Mouse (Mus musculus) G1E (cell line): ENCODE measurements around the gene Slc35b1.

Experiments
- CTCF ChIP-seq: IDR thresholded peaks from 2 replicates; pipeline ENCODE4 v1.5.1; 2012; ENCODE audit warnings: low read depth, low read length, inconsistent platforms, mixed read lengths
- GATA1 ChIP-seq: IDR thresholded peaks from 2 replicates; pipeline ENCODE4 v1.6.1; 2012; ENCODE audit warnings: borderline replicate concordance, low read length, inconsistent platforms, mixed read lengths
- GATA2 ChIP-seq: IDR thresholded peaks from 2 replicates; pipeline ENCODE4 v1.6.1; 2012; ENCODE audit warnings: low read depth, low read length, inconsistent platforms, borderline replicate concordance
- TAL1 ChIP-seq: conservative IDR thresholded peaks from 2 replicates; pipeline ENCODE4 v1.6.1; 2012; ENCODE audit warnings: low read depth, low read length, inconsistent platforms, mixed read lengths

- TF ChIP-seq CTCF, result no peak
- no peak for TF ChIP-seq GATA1
- TF ChIP-seq GATA2, result no peak
- TF ChIP-seq TAL1, result no peak
These were observed 8.4 kb downstream of the Slc35b1 start for GRCm38 (mm10) chr11:95392708-95393499.
